Mouse (Mus musculus): ENCODE measurements around the gene Zfp433. TPM values are rescaled to one million over a fixed set of nuclear protein-coding genes. Genes with fewer than 3 reads are reported as not detected.
"Not testable (repeated sequence)": the region's sequence is repeated elsewhere in the genome, so short reads cannot be mapped to it uniquely, and the experiment has no call there.

Gene Zfp433
- total RNA-seq (2021): 1 to 10 TPM; 5.1 to 5.7 TPM
- long read RNA-seq, experiment 1, transcript Zfp433-202 (4 exons, 2,384 nt): major isoform, 5 of 5 reads
- long read RNA-seq, experiment 1, partial matches to known transcripts: 0 of 5 reads
- long read RNA-seq, experiment 1, other reads (novel, unspliced or antisense): 0 of 5 reads
- long read RNA-seq, experiment 2: 0 reads

- DNase-seq: not testable (repeated sequence)
These were observed at the start of gene Zfp433 for GRCm38 (mm10) chr10:81704531-81705301. Zfp433 (plus strand) TSS chr10:81704825.

DNA sequence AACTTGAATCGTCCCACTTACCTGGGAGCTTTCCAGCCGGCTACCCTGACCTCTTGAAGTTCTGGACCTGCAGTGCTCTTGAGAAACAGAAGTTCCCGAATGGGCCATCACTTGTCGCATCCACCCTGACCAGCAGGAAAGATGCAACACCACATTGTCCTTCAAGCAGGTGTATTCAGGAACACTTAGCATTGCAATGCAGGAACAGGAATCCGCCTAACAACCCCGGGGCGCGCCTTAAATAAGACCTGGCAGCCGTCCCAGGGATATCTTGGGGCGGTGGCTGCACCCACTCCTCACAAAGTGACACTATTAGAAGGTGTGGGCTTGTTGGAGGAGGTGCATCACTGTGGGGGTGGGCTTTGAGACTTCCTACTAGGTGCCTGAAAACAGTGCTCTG, 49.4 kb upstream of the Zfp433 start:
- DNase-seq: no peak

GRCm38 (mm10) chr10:81656174-81656573, 48.5 kb upstream of the Zfp433 start:
- DNase-seq: no peak

GRCm38 (mm10) chr10:81687114-81687513, 17.5 kb upstream of the Zfp433 start:
- not testable (repeated sequence) for DNase-seq

- not testable (repeated sequence) for DNase-seq
These were observed 66.1 kb downstream of the Zfp433 start, which contains the start of gene Gm3055 for GRCm38 (mm10) chr10:81770506-81771403. Gm3055 (minus strand) TSS chr10:81771161.

GRCm38 (mm10) chr10:81771404-81771777, 66.8 kb downstream of the Zfp433 start:
- not testable (repeated sequence) for DNase-seq

Other genes starting within 250 kb of the Zfp433 start
- gene Nfic, start 249.2 kb upstream of the Zfp433 start, total RNA-seq (2021): 100 to 1,000 TPM in 1 of 2 experiments, 10 to 100 TPM in 1; 93.2 to 114 TPM
- 1 to 10 TPM in 1 of 2 experiments, under 1 TPM in 1; 0.20 to 1.2 TPM for gene Celf5, start 222.1 kb upstream of the Zfp433 start, total RNA-seq (2021)
- gene Ncln, start 208.4 kb upstream of the Zfp433 start, total RNA-seq (2021): 100 to 1,000 TPM; 123 to 125 TPM
- 1 to 10 TPM; 1.1 to 1.2 TPM for gene S1pr4, start 204.7 kb upstream of the Zfp433 start, total RNA-seq (2021)
- 1 to 10 TPM; 1.0 to 1.3 TPM for gene Gna15, start 180.6 kb upstream of the Zfp433 start, total RNA-seq (2021)
- 10 to 100 TPM; 79.2 to 84.2 TPM for gene Gna11, start 159.6 kb upstream of the Zfp433 start, total RNA-seq (2021)
- 1,000 to 10,000 TPM in 1 of 2 experiments, 100 to 1,000 TPM in 1; 897 to 1,114 TPM for gene Aes, start 145.3 kb upstream of the Zfp433 start, total RNA-seq (2021)
- gene Tle2, start 130.3 kb upstream of the Zfp433 start, total RNA-seq (2021): 10 to 100 TPM; 30.1 to 65.0 TPM
- gene Tle6, start 103.8 kb upstream of the Zfp433 start, total RNA-seq (2021): 10 to 100 TPM; 19.2 to 38.3 TPM
- gene BC025920, start 98.6 kb upstream of the Zfp433 start, total RNA-seq (2021): 1 to 10 TPM in 1 of 2 experiments, under 1 TPM in 1; 0.70 to 1.1 TPM
- 10 to 100 TPM; 17.6 to 20.8 TPM for gene Sirt6, start 77.0 kb upstream of the Zfp433 start, total RNA-seq (2021)
- 10 to 100 TPM; 19.2 to 19.7 TPM for gene Ankrd24, start 76.3 kb upstream of the Zfp433 start, total RNA-seq (2021)
- 1 to 10 TPM; 2.7 to 3.5 TPM for gene Gm10778, start 55.8 kb upstream of the Zfp433 start, total RNA-seq (2021)
- gene Gm3055, start 66.3 kb downstream of the Zfp433 start, total RNA-seq (2021): 1 to 10 TPM; 2.3 to 2.8 TPM
- gene Gm4767, start 107.4 kb downstream of the Zfp433 start, total RNA-seq (2021): 1 to 10 TPM; 1.6 to 2.1 TPM
- 1 to 10 TPM; 1.4 to 1.9 TPM for gene Gm32687, start 159.1 kb downstream of the Zfp433 start, total RNA-seq (2021)
- 1 to 10 TPM in 1 of 2 experiments, under 1 TPM in 1; 0.20 to 1.2 TPM for gene Zfp781, start 225.7 kb downstream of the Zfp433 start, total RNA-seq (2021)

Measured in adrenal gland, postnatal 36 days (tissue).